In genomic region chr14:29978254-29979204, GRCm38 (mm10) we compare ENCODE assay signal across 7 mouse cellular contexts. TPM values are rescaled to one million over a fixed set of nuclear protein-coding genes. Genes with fewer than 3 reads are reported as not detected.
DNase-seq lines count a peak whose midpoint lies in the region; ATAC-seq lines count a peak whose summit lies in the region.

TSS of gene Actr8 (plus strand) at chr14:29978337.

- WGBS in intestine, embryonic 16.5 days = under 1% methylated on average over 44 of the region's 44 CpGs
- WGBS in midbrain, embryonic 11.5 days = 4% methylated on average over 44 of the region's 44 CpGs

- peak within 1 kb of the TSS; percentile 82 for H3K4me3 ChIP-seq in intestine, embryonic 16.5 days (ENCODE audit: low read length)
- peak within 1 kb of the TSS; percentile 78 for H3K4me3 ChIP-seq in midbrain, embryonic 11.5 days (ENCODE audit: low read depth, low read length)

- peak; percentile 96 for DNase-seq in adrenal gland, adult 2 months
- DNase-seq in embryo, embryonic 11.5 days (ENCODE audit: low read depth, low spot score) = peak; percentile 89
- DNase-seq in gastrocnemius, postnatal 4 days (ENCODE audit: low spot score in 2 of 2) = peak; percentile 91 to 92
- DNase-seq in left cerebral cortex, postnatal 36 days (ENCODE audit: low spot score in 2 of 2) = peak; percentile 91 to 92
- peak; percentile 99 for DNase-seq in midbrain, embryonic 11.5 days (ENCODE audit: low spot score, missing footprints)
- peak; percentile 87 for DNase-seq in skeletal muscle tissue, adult 2 months (ENCODE audit: low read depth, low spot score)

- H3K9me3 ChIP-seq in intestine, embryonic 16.5 days (ENCODE audit: control insufficient read depth, low read length) = 0 out of 2 replicates have a peak, but pooled peaks cover 5% of the 10 kb centered on the region
- no peaks in the 10 kb centered on the region for H3K9me3 ChIP-seq in midbrain, embryonic 11.5 days (ENCODE audit: control insufficient read depth, low read length)

- peak; percentile 98 for ATAC-seq in intestine, embryonic 16.5 days
- ATAC-seq in midbrain, embryonic 11.5 days (ENCODE audit: low FRiP score) = peak; percentile 98

- H3K27me3 ChIP-seq in intestine, embryonic 16.5 days (replicated peaks; ENCODE audit: control insufficient read depth, insufficient read depth, low read length) = no peaks in the 10 kb centered on the region
- no peaks in the 10 kb centered on the region for H3K27me3 ChIP-seq in midbrain, embryonic 11.5 days (ENCODE audit: control insufficient read depth, insufficient read depth, low read length)

- intact Hi-C loops in left cerebral cortex, postnatal 36 days (cut with DNase I) = no loop called here

- H3K27ac ChIP-seq in intestine, embryonic 16.5 days (ENCODE audit: low read length) = peak within 1 kb of the TSS; percentile 93
- peak within 1 kb of the TSS; percentile 82 for H3K27ac ChIP-seq in midbrain, embryonic 11.5 days (ENCODE audit: low read depth, low read length)

- peaks cover 6% of the 10 kb centered on the region; the same call in 1 of the 2 replicates for H3K4me1 ChIP-seq in intestine, embryonic 16.5 days (ENCODE audit: control insufficient read depth, insufficient read depth, low read length)
- peaks cover 9% of the 10 kb centered on the region; the same call in 1 of the 2 replicates for H3K4me1 ChIP-seq in midbrain, embryonic 11.5 days (ENCODE audit: control insufficient read depth, insufficient read depth, low read length)

- H3K4me2 ChIP-seq in intestine, embryonic 16.5 days (ENCODE audit: low read depth, low read length) = peak within 1 kb of the TSS; percentile 81
- H3K4me2 ChIP-seq in midbrain, embryonic 11.5 days = peak within 1 kb of the TSS; percentile 83

- H3K9ac ChIP-seq in intestine, embryonic 16.5 days (ENCODE audit: low read depth, low read length) = peak within 1 kb of the TSS; percentile 95
- peak within 1 kb of the TSS; percentile 93 for H3K9ac ChIP-seq in midbrain, embryonic 11.5 days (ENCODE audit: low read length)

- H3K36me3 ChIP-seq in intestine, embryonic 16.5 days (ENCODE audit: control insufficient read depth, insufficient read depth, low read length) = peaks cover 36% of the 10 kb centered on the region
- H3K36me3 ChIP-seq in midbrain, embryonic 11.5 days (ENCODE audit: control insufficient read depth, insufficient read depth, low read length) = peaks cover 21% of the 10 kb centered on the region

RNA-seq across cellular contexts. Expression of gene Actr8, which starts in this region (rescaled TPM):
- 10 to 100 TPM; 55.7 to 57.0 TPM for total RNA-seq in adrenal gland, adult 2 months (2021)
- 10.6 and 10.9 TPM in 2 replicates for polyA plus RNA-seq in adrenal gland, adult 2 months (2012; rRNA removed)
- total RNA-seq in gastrocnemius, postnatal 4 days (2021) = 10 to 100 TPM; 40.1 to 46.9 TPM
- 52.3 and 56.1 TPM in 2 replicates for polyA plus RNA-seq in intestine, embryonic 16.5 days (2015; fragmentation: Nextera tagmentation; extraction: Ambion mirVana)
- total RNA-seq in left cerebral cortex, postnatal 36 days (2021) = 10 to 100 TPM; 67.2 to 97.4 TPM
- polyA plus RNA-seq in midbrain, embryonic 11.5 days (2014; fragmentation: Nextera tagmentation; extraction: Ambion mirVana) = 74.5 and 77.6 TPM in 2 replicates

Comparison
In these comparisons a context has a peak if more than half of its experiments do, and no peak if none do; other contexts are left out.
1. Peak in every context shown above with its lines: DNase-seq, ATAC-seq, H3K4me3 ChIP-seq and H3K27ac ChIP-seq.